Mouse (Mus musculus): Measurements from ENCODE around the gene Prokr1. TPM values are rescaled to one million over a fixed set of nuclear protein-coding genes. Genes with fewer than 3 reads are reported as not detected.

The Prokr1 gene
- total RNA-seq, 2 experiments from 2014 or later, result 0.85 to 2.0 TPM

DNA sequence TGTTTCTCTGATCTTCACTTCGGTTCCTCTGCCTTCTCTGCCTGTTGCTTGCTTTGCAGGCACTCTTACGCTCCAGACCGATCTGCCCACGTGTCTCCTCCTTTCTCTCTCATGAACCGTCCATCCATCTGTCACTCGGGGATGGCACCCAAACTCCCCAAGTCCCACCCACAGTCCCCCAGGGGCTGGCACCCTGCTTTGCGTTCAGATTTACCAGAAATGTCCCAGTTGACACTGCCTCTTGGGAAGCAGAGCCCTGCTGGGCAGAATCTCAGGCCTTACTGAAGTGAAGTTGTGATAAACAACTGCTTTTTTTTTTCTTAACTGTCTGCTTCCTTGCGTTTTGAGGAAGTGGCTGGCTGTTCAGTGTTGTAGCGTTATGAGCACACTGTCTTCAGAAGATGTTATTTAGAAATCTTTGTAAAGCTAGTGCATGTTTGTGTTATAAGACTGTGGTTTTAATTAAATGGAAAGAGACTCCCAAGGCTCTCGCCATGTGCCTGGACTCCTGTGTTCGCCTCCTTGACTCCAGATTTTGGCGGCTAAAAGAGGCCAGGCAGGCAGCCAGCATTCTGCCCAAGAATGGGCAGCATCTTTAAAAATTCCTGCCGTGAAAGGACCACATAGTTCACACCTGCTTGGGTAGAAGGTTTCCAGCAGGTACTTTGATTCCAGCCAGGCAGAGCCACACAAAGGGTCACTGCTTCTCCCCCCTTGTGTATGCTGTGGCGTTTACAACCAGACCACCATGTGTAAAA is 57.4 kb downstream of the Prokr1 start, which contains the start of gene Arhgap25:
Gene Arhgap25 (minus strand): TSS at position 307 of the 758 bp plus-strand sequence.
- 0 out of 2 replicates have a peak, but pooled peaks have one; percentile 13 for ATAC-seq (replicated peaks; ENCODE audit: low FRiP score, low TSS enrichment, poor library complexity, severe bottlenecking)

- ATAC-seq (replicated peaks; ENCODE audit: low FRiP score, low TSS enrichment, poor library complexity, severe bottlenecking), result no peak
These were observed 59.0 kb downstream of the Prokr1 start for GRCm38 (mm10) chr6:87531456-87532015.

GRCm38 (mm10) chr6:87530386-87530785 is 60.2 kb downstream of the Prokr1 start:
- ATAC-seq (replicated peaks; ENCODE audit: low FRiP score, low TSS enrichment, poor library complexity, severe bottlenecking), result no peak

Other genes starting within 250 kb of the Prokr1 start
- gene Gkn1, start 239.8 kb downstream of the Prokr1 start, total RNA-seq (2014; fragmentation: Nextera tagmentation), result not detected in 2 replicates
- gene Gkn1, start 239.8 kb downstream of the Prokr1 start, total RNA-seq (2017), result not detected in 2 replicates
- gene Gkn2, start 217.4 kb downstream of the Prokr1 start, total RNA-seq (2014; fragmentation: Nextera tagmentation), result not detected in 2 replicates
- gene Gkn2, start 217.4 kb downstream of the Prokr1 start, total RNA-seq (2017), result not detected in 2 replicates
- gene Gkn3, start 201.8 kb downstream of the Prokr1 start, total RNA-seq (2014; fragmentation: Nextera tagmentation), result not detected in 2 replicates
- gene Gkn3, start 201.8 kb downstream of the Prokr1 start, total RNA-seq (2017), result not detected in 2 replicates
- gene Bmp10, start 161.7 kb downstream of the Prokr1 start, total RNA-seq (2014; fragmentation: Nextera tagmentation), result not detected in 2 replicates
- gene Bmp10, start 161.7 kb downstream of the Prokr1 start, total RNA-seq (2017), result not detected in 2 replicates
- gene Arhgap25, start 57.5 kb downstream of the Prokr1 start, total RNA-seq (2014; fragmentation: Nextera tagmentation), result 4.4 and 6.9 TPM in 2 replicates
- 8.5 and 9.0 TPM in 2 replicates for gene Arhgap25, start 57.5 kb downstream of the Prokr1 start, total RNA-seq (2017)
- gene Aplf, start 81.5 kb upstream of the Prokr1 start, total RNA-seq (2014; fragmentation: Nextera tagmentation), result 33.8 and 34.2 TPM in 2 replicates
- 44.0 and 61.1 TPM in 2 replicates for gene Aplf, start 81.5 kb upstream of the Prokr1 start, total RNA-seq (2017)
- gene Efcc1, start 140.1 kb upstream of the Prokr1 start, total RNA-seq (2014; fragmentation: Nextera tagmentation), result 0.48 and 0.77 TPM in 2 replicates
- gene Efcc1, start 140.1 kb upstream of the Prokr1 start, total RNA-seq (2017), result 0.72 and 1.2 TPM in 2 replicates
- 1.8 and 4.5 TPM in 2 replicates for gene Gp9, start 187.3 kb upstream of the Prokr1 start, total RNA-seq (2014; fragmentation: Nextera tagmentation)
- 3.1 and 7.3 TPM in 2 replicates for gene Gp9, start 187.3 kb upstream of the Prokr1 start, total RNA-seq (2017)
- gene Rab43, start 221.4 kb upstream of the Prokr1 start, total RNA-seq (2014; fragmentation: Nextera tagmentation), result 49.7 and 51.5 TPM in 2 replicates
- gene Rab43, start 221.4 kb upstream of the Prokr1 start, total RNA-seq (2017), result 4.5 and 9.9 TPM in 2 replicates
- gene Gm45140, start 245.1 kb upstream of the Prokr1 start, total RNA-seq (2014; fragmentation: Nextera tagmentation), result 0.81 and 3.3 TPM in 2 replicates
- 18.3 and 19.5 TPM in 2 replicates for gene Gm45140, start 245.1 kb upstream of the Prokr1 start, total RNA-seq (2017)
- 85.1 and 88.1 TPM in 2 replicates for gene Isy1, start 248.1 kb upstream of the Prokr1 start, total RNA-seq (2014; fragmentation: Nextera tagmentation)
- gene Isy1, start 248.1 kb upstream of the Prokr1 start, total RNA-seq (2017), result 228 and 235 TPM in 2 replicates